Mouse (Mus musculus): ENCODE measurements around the gene Lamc2. TPM values are rescaled to one million over a fixed set of nuclear protein-coding genes. Genes with fewer than 3 reads are reported as not detected.

Gene Lamc2
- total RNA-seq (2014; rRNA removed; ENCODE audit: low replicate concordance) (10.2 and 13.2 TPM in 2 replicates), polyA plus RNA-seq (2015; fragmentation: Nextera tagmentation; extraction: Ambion mirVana) (4.1 and 6.0 TPM in 2 replicates)

- no peak for TF ChIP-seq EP300 (IDR thresholded peaks at IDR 0.05; ENCODE audit: low read depth)
- TF ChIP-seq CTCF (IDR thresholded peaks at IDR 0.05; ENCODE audit: low read depth): no peak
- ATAC-seq (ENCODE audit: insufficient read depth, low read depth) (peak; percentile 66), DNase-seq (ENCODE audit: low spot score) (peak; percentile 26)
- 7% methylated on average over 43 of the region's 46 CpGs for WGBS
- Histone ChIP-seq H3K9ac (replicated peaks; ENCODE audit: low read depth, low read length) (peak within 1 kb of the TSS; percentile 61), H3K4me1 (ENCODE audit: control insufficient read depth, insufficient read depth) (peaks cover 16% of the 10 kb centered on the region; the same call in 1 of the 2 replicates), H3K27me3 (ENCODE audit: control insufficient read depth, insufficient read depth, low read length) (peaks cover 7% of the 10 kb centered on the region; the same call in 1 of the 2 replicates), H3K36me3 (replicated peaks; ENCODE audit: control insufficient read depth, insufficient read depth, low read length) (no peaks in the 10 kb centered on the region), H3K27ac (ENCODE audit: low read depth) (no peak within 1 kb of the TSS), H3K4me3 (ENCODE audit: low read depth, low read length) (peak within 1 kb of the TSS; percentile 48), H3K9me3 (replicated peaks; ENCODE audit: control insufficient read depth, low read length) (no peaks in the 10 kb centered on the region), H3K4me2 (ENCODE audit: low read depth, low read length) (peak within 1 kb of the TSS; percentile 80)
These were observed at the start of gene Lamc2 for GRCm38 (mm10) chr1:153185828-153186803. Lamc2 (minus strand) TSS chr1:153186447.

- H3K36me3 ChIP-seq (replicated peaks; ENCODE audit: control insufficient read depth, insufficient read depth, low read length): peaks cover 82% of the 10 kb centered on the region
- ATAC-seq (ENCODE audit: insufficient read depth, low read depth): no peak
- WGBS: 47% methylated on average over 4 of the region's 4 CpGs
These were observed 49.3 kb upstream of the Lamc2 start for GRCm38 (mm10) chr1:153235576-153235975.

GRCm38 (mm10) chr1:153231681-153232080 is 45.4 kb upstream of the Lamc2 start:
- ATAC-seq (ENCODE audit: insufficient read depth, low read depth) (no peak), DNase-seq (ENCODE audit: low spot score) (no peak)
- Histone ChIP-seq H3K4me1 (ENCODE audit: control insufficient read depth, insufficient read depth) (no peaks in the 10 kb centered on the region), H3K4me3 (ENCODE audit: low read depth, low read length) (no peak overlapping the region), H3K9ac (replicated peaks; ENCODE audit: low read depth, low read length) (no peak overlapping the region), H3K4me2 (ENCODE audit: low read depth, low read length) (no peak overlapping the region), H3K27ac (ENCODE audit: low read depth) (no peak overlapping the region), H3K36me3 (replicated peaks; ENCODE audit: control insufficient read depth, insufficient read depth, low read length) (peaks cover 90% of the 10 kb centered on the region), H3K9me3 (replicated peaks; ENCODE audit: control insufficient read depth, low read length) (no peaks in the 10 kb centered on the region), H3K27me3 (ENCODE audit: control insufficient read depth, insufficient read depth, low read length) (no peaks in the 10 kb centered on the region)
- TF ChIP-seq EP300 (IDR thresholded peaks at IDR 0.05; ENCODE audit: low read depth) (no peak), CTCF (IDR thresholded peaks at IDR 0.05; ENCODE audit: low read depth) (no peak)
- WGBS: 76% methylated on average over 9 of the region's 9 CpGs

More at GRCm38 (mm10) chr1:153235576-153235975, 49.3 kb upstream of the Lamc2 start:
- TF ChIP-seq EP300 (IDR thresholded peaks at IDR 0.05; ENCODE audit: low read depth) (no peak), CTCF (IDR thresholded peaks at IDR 0.05; ENCODE audit: low read depth) (no peak)
- Histone ChIP-seq H3K9me3 (replicated peaks; ENCODE audit: control insufficient read depth, low read length) (no peaks in the 10 kb centered on the region), H3K4me2 (ENCODE audit: low read depth, low read length) (no peak overlapping the region), H3K9ac (replicated peaks; ENCODE audit: low read depth, low read length) (no peak overlapping the region), H3K4me1 (ENCODE audit: control insufficient read depth, insufficient read depth) (no peaks in the 10 kb centered on the region), H3K27me3 (ENCODE audit: control insufficient read depth, insufficient read depth, low read length) (no peaks in the 10 kb centered on the region), H3K27ac (ENCODE audit: low read depth) (0 out of 2 replicates have a peak overlapping the region, but pooled peaks have one; percentile 25), H3K4me3 (ENCODE audit: low read depth, low read length) (no peak overlapping the region)
- peak; percentile 44 for DNase-seq (ENCODE audit: low spot score)

- H3K36me3 ChIP-seq (replicated peaks; ENCODE audit: control insufficient read depth, insufficient read depth, low read length): peaks cover 89% of the 10 kb centered on the region
- 56% methylated on average over 4 of the region's 4 CpGs for WGBS
- H3K9ac ChIP-seq (replicated peaks; ENCODE audit: low read depth, low read length): no peak overlapping the region
- H3K9me3 ChIP-seq (replicated peaks; ENCODE audit: control insufficient read depth, low read length): no peaks in the 10 kb centered on the region
- no peak overlapping the region for H3K27ac ChIP-seq (ENCODE audit: low read depth)
- H3K4me3 ChIP-seq (ENCODE audit: low read depth, low read length): no peak overlapping the region
- no peaks in the 10 kb centered on the region for H3K27me3 ChIP-seq (ENCODE audit: control insufficient read depth, insufficient read depth, low read length)
- no peak for DNase-seq (ENCODE audit: low spot score)
- ATAC-seq (ENCODE audit: insufficient read depth, low read depth): no peak
- H3K4me1 ChIP-seq (ENCODE audit: control insufficient read depth, insufficient read depth): no peaks in the 10 kb centered on the region
- H3K4me2 ChIP-seq (ENCODE audit: low read depth, low read length): no peak overlapping the region
- no peak for TF ChIP-seq CTCF (IDR thresholded peaks at IDR 0.05; ENCODE audit: low read depth)
- TF ChIP-seq EP300 (IDR thresholded peaks at IDR 0.05; ENCODE audit: low read depth): no peak
These were observed 41.7 kb upstream of the Lamc2 start for GRCm38 (mm10) chr1:153227916-153228315.

DNA sequence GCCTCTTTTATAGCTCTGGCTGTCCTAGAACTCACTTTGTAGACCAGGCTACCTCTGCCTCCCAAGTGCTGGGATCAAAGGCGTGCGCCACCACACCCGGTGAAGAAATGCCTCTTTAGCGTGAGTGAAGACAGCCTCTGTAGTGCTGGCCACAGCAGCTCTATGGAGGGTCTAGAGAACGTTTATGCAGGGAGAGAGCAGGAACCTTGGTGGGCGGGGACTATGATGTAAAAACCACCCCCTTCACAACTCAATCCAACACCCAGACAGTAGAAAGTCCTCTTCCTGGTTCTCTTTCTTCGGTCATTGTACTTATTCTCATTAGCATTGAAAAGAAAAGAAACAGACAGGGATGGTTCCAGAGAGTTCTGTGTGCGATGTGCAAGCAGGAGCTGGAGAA is 40.8 kb upstream of the Lamc2 start:
- Histone ChIP-seq H3K27ac (ENCODE audit: low read depth) (no peak overlapping the region), H3K9ac (replicated peaks; ENCODE audit: low read depth, low read length) (no peak overlapping the region), H3K36me3 (replicated peaks; ENCODE audit: control insufficient read depth, insufficient read depth, low read length) (peaks cover 88% of the 10 kb centered on the region), H3K4me3 (ENCODE audit: low read depth, low read length) (no peak overlapping the region), H3K4me2 (ENCODE audit: low read depth, low read length) (no peak overlapping the region), H3K9me3 (replicated peaks; ENCODE audit: control insufficient read depth, low read length) (no peaks in the 10 kb centered on the region), H3K27me3 (ENCODE audit: control insufficient read depth, insufficient read depth, low read length) (no peaks in the 10 kb centered on the region), H3K4me1 (ENCODE audit: control insufficient read depth, insufficient read depth) (no peaks in the 10 kb centered on the region)
- TF ChIP-seq CTCF (IDR thresholded peaks at IDR 0.05; ENCODE audit: low read depth): no peak
- no peak for TF ChIP-seq EP300 (IDR thresholded peaks at IDR 0.05; ENCODE audit: low read depth)
- WGBS: 78% methylated on average over 8 of the region's 8 CpGs
- DNase-seq (ENCODE audit: low spot score): no peak
- no peak for ATAC-seq (ENCODE audit: insufficient read depth, low read depth)
